Mouse (Mus musculus): ENCODE measurements at regions not wholly inside any gene's neighbourhood (a gene's known extent, or its start where the extent isn't known, plus 50 kb on each side); places are given as distances from the start of the nearest gene placed in this dataset.
"Not testable (repeated sequence)": the region's sequence is repeated elsewhere in the genome, so short reads cannot be mapped to it uniquely, and the experiment has no call there.

DNA sequence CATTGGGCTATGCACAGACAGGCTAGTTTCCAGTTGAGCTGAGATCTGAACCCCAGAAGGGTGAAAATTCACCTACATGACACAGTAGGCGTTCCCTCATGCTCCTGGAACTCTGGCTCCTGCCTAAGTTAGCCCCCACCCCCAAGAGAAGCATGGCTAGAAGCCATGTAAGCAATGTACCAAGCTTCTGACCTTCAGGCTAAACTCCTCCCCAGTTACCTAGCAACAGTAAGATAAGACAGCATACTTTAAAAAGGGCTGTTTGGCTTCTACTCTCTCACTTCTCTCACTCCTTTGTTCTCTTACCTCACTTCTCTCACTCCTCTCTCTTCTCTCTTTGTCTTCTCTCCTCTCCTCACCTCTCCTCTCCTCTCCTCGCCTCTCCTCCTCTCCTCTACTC lies 629.7 kb upstream of the Prmt6 start:
- H3K27me3 ChIP-seq; DNase-seq (ENCODE audit: low read depth, low spot score); POLR2A ChIA-PET; ATAC-seq; CTCF ChIA-PET; in situ Hi-C loops (cut with MboI; ENCODE audit: low pct_unique_long_range_greater_than_20kb): not testable (repeated sequence)

DNA sequence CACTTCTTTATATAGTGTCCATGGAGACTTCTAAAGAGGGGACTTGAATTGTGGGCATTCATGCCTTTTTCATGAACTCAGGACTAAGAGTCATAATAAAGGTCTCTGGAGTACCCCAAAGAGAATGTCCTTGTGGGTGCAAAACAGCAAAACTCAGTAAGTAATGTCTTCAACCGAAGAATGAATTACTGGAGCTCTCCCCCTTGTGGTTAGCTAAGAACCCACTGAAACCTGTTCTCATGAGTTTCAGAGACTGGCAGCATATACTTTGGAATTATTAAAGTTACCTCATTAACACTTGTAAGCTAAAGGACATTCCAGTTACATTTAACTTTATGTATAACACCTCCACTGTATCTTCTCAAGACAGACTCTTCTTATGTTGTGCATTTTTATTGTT lies 615.2 kb upstream of the Prmt6 start:
- POLR2A ChIA-PET, result no interaction called here
- peaks cover 4% of the 10 kb centered on the region for H3K27me3 ChIP-seq
- TF ChIP-seq CTCF (IDR thresholded peaks at IDR 0.05), result no peak
- no peak for DNase-seq (ENCODE audit: low read depth, low spot score)
- in situ Hi-C loops (cut with MboI; ENCODE audit: low pct_unique_long_range_greater_than_20kb), result loop anchor here (10.0 kb wide), 1 partner anchor 1341 kb away; no protein-coding TSS in a partner anchor
- ATAC-seq, result no peak
- CTCF ChIA-PET, result interaction anchor here (1.2 to 2.4 kb wide), 2 partner anchors 10 to 162 kb away, joined by 3 to 6 read pairs; no protein-coding TSS in a partner anchor

DNA sequence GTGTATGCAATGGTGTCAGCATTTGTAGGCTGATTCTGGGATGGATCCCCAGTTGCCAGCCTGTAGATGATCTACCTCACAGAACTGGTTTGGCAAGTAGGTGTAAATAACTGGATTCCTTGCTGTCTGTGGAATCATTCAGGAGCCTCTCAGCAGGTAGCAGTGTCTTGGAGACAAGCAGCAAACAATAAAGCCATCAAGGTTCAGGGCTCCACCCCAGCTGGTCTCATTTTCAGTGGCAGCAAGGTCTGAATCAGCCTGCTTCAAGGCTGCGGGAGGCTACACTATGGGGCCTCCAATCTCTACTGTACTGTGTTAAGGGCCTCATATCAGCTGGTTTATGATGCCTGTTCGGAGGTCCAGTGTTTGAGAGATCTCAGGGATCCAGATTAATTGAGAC lies 596.4 kb upstream of the Prmt6 start:
- CTCF ChIA-PET, result no interaction called here

DNA sequence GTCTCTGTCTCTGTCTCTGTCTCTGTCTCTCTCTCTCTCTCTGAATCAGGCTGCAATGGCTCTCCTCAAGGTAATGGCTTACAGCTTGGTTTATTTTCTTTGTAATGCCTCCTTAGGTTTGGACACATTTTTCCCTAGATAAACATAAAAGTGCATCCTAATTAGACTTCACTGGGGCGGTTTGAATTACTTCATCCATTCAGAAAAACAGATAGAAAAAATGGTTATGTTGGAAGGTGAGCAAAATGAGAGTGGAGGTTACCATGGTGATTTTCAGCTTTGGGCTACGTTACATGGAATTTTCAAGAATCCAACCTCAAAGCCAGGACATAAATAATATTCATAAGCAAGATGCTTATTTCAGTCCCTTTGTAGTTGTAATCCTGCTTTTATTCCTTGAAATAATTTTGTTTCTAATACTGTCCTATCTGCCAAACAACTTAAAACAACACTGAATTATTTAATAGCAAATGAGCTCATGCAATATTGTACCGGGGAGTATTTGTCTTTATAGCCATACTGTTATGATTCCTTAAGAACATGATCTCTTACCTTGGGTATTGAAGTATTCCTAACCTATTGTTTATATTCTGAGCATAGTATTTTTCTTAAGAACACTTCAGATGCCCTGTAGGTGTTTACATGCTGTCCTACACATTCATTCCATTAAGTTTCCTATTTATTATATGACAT lies 570.1 kb upstream of the Prmt6 start:
- H3K27me3 ChIP-seq, result no peaks in the 10 kb centered on the region
- CTCF ChIA-PET, result no interaction called here
- no peak for ATAC-seq
- no peak for DNase-seq (ENCODE audit: low read depth, low spot score)
- POLR2A ChIA-PET, result no interaction called here
- no peak for TF ChIP-seq CTCF (IDR thresholded peaks at IDR 0.05)
- in situ Hi-C loops (cut with MboI; ENCODE audit: low pct_unique_long_range_greater_than_20kb), result no loop called here

More for the DNA sequence above, 596.4 kb upstream of the Prmt6 start:
- no peak for ATAC-seq
- in situ Hi-C loops (cut with MboI; ENCODE audit: low pct_unique_long_range_greater_than_20kb), result no loop called here
- no peak for DNase-seq (ENCODE audit: low read depth, low spot score)
- TF ChIP-seq CTCF (IDR thresholded peaks at IDR 0.05), result no peak
- POLR2A ChIA-PET, result no interaction called here
- peaks cover under 1% of the 10 kb centered on the region for H3K27me3 ChIP-seq

DNA sequence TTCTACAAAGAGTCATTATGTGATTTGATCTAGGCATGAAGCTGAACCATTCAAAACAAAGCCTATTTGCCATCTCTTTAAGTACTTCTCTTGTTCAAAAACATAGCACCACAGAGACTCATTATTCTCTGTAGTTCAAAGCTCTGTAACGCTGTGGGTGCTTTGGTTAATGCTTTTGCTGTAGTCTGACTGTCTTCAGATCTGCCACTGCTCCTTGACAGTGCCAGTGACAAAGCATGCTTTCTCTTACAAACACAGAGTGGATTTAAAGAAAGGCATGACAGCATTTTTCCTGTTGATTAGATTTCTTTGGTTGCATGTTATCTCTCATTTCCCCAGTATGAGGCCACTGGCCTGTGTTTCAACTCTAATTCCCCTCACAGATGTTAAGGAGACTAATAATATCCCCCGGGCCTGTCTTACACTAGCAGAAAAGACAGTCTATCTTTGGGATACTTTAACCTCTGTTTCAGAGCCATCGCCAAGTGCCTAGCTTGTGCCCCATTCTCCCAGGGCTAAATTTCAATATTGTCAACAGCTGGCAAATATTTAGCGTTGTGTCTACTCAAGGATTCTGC lies 538.3 kb upstream of the Prmt6 start:
- TF ChIP-seq CTCF (IDR thresholded peaks at IDR 0.05), result no peak
- no peak for DNase-seq (ENCODE audit: low read depth, low spot score)
- in situ Hi-C loops (cut with MboI; ENCODE audit: low pct_unique_long_range_greater_than_20kb), result no loop called here
- CTCF ChIA-PET, result no interaction called here
- no peak for ATAC-seq
- POLR2A ChIA-PET, result no interaction called here
- no peaks in the 10 kb centered on the region for H3K27me3 ChIP-seq

DNA sequence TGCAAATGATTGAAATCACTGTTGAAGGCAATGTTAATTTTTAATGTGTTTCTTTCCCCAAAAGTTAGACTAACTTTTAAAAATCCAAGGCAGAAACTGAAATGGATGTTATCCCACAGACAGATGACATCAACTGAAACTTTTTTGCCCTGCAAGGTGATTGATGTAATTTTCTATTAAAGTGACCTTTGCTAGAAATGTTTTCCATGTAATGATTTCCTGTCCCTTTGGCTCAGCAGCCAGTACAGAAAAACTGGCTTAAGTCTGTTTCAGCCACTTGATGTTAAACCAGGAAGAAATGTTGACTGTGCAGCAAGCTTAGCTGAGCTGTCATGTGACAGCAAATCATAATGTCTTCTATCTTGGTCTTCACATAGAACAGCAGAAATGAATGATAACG lies 504.5 kb upstream of the Prmt6 start:
- in situ Hi-C loops (cut with MboI; ENCODE audit: low pct_unique_long_range_greater_than_20kb), result no loop called here
- H3K27me3 ChIP-seq, result peaks cover 3% of the 10 kb centered on the region
- ATAC-seq (no peak), DNase-seq (ENCODE audit: low read depth, low spot score) (no peak)
- no peak for TF ChIP-seq CTCF (IDR thresholded peaks at IDR 0.05)
- POLR2A ChIA-PET, result no interaction called here
- CTCF ChIA-PET, result no interaction called here

DNA sequence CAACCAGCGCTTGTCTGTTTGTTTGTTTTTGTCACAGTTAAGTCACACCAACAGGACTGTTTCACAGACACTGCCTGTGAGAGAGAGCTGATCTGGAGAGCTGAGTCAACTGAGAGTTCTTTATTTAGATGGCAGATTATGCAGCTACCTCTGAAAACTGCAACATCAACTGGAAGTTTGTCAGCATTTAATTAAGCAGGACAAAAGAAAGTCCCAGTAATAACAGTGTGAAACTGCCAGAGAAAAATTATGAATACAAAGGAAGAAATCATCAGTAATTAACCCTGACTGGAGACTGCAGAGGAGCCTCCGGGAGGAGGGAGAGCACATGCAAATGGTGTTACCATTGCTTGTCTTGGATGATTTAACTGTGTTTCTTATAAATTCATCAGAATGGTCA lies 495.5 kb upstream of the Prmt6 start:
- ChIA-PET CTCF (interaction anchor here (1.1 kb wide), 1 partner anchor 23 kb away, joined by 3 read pairs; no protein-coding TSS in a partner anchor), POLR2A (no interaction called here)
- no peak for TF ChIP-seq CTCF (IDR thresholded peaks at IDR 0.05)

DNA sequence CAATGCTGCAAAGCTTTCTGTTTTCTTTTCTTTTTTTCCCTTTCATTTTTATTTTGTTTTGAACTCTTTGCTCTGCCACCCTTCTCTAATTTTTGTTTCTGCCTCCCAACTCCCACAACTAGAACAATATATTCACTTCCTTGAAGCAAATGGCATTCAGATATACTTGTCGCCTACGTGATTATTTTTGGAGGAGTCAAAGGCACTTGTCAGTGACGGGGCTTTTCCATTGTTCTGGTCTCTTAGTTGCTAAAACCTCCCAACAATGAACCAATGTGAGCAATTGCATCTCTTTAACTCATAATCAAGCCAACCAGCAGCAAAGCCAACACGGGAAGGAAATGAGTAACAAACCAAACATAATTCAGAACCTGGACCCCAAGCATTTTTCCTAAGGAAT lies 449.3 kb upstream of the Prmt6 start:
- in situ Hi-C loops (cut with MboI; ENCODE audit: low pct_unique_long_range_greater_than_20kb), result no loop called here
- ATAC-seq (no peak), DNase-seq (ENCODE audit: low read depth, low spot score) (no peak)
- CTCF ChIA-PET, result no interaction called here
- H3K27me3 ChIP-seq, result peaks cover 7% of the 10 kb centered on the region
- TF ChIP-seq CTCF (IDR thresholded peaks at IDR 0.05), result no peak
- POLR2A ChIA-PET, result no interaction called here

More for the DNA sequence above, 495.5 kb upstream of the Prmt6 start:
- in situ Hi-C loops (cut with MboI; ENCODE audit: low pct_unique_long_range_greater_than_20kb), result no loop called here
- ATAC-seq (no peak), DNase-seq (ENCODE audit: low read depth, low spot score) (no peak)
- H3K27me3 ChIP-seq, result peaks cover 17% of the 10 kb centered on the region

DNA sequence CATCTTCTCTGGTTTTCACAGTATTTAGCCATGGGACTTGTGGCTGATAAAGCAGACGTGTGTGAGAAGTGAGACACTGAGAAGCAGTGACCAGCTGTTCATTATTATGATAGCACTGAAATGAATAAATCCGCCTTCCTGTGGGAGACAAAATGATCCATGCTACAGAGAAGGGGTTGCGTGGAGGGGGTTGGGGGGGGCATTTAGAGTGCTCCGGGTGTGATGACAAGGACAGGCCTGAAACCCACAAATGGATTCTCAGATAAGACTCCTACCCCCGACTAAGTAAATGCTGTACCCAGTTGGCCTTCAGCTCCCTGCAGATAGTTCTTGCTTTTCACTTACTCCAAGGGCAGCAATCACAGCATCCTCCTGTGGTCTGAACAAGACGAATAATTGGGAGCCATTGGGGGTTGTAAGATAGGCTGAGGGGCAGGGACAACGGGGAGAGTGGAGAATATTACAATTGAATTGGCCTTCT lies 416.8 kb upstream of the Prmt6 start:
- in situ Hi-C loops (cut with MboI; ENCODE audit: low pct_unique_long_range_greater_than_20kb), result no loop called here
- POLR2A ChIA-PET, result no interaction called here
- CTCF ChIA-PET, result no interaction called here
- TF ChIP-seq CTCF (IDR thresholded peaks at IDR 0.05), result no peak
- no peak for DNase-seq (ENCODE audit: low read depth, low spot score)
- peaks cover 7% of the 10 kb centered on the region for H3K27me3 ChIP-seq
- no peak for ATAC-seq

DNA sequence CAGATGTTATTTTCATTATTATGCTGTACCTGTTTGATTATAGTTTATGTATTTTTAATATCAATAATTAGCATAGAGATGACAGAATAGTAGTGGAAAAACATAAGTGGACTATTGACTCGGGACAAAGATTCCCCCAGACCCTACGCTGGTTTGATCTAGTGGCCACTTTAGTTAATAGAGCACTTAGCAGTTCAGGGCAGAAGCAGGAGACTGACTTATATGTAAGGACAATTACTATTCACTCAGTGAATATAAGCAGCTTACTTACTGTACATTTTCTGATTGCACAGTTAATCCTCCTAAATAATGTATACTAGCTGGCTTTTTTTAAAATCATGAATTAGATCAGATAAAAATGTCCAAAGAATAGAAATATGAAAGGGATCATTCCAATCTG lies 416.2 kb upstream of the Prmt6 start:
- in situ Hi-C loops (cut with MboI; ENCODE audit: low pct_unique_long_range_greater_than_20kb), result no loop called here
- ATAC-seq, result no peak
- POLR2A ChIA-PET, result no interaction called here
- peaks cover 7% of the 10 kb centered on the region for H3K27me3 ChIP-seq
- TF ChIP-seq CTCF (IDR thresholded peaks at IDR 0.05), result no peak
- DNase-seq (ENCODE audit: low read depth, low spot score), result no peak
- CTCF ChIA-PET, result no interaction called here

DNA sequence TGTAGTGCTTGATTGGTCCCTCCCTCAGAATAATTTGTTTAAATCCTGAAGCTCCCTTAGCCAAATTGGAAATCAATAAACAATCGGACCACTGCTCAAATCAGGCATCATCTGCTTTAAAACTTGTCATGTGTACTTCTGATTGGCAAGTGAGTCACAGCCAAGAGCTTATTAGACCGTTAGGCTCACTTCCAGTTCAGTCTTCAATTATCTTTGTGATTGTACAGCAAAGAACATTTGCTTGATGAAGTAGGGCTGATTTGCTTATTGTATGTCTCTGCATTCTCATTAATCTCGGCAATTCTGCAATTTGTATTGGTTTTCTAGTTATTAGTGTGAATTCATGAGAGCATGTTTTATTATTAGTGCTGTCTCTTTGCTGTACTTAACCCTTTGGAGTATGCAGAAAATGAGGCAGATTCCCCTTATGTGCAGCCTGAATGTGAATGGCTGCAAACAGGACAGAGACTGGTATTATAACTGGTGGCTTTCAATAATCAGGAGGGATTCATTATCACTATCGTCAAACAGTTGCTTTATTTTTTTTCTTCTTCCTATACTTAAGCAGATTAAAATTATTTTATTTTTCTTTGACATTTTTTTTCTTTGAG lies 406.8 kb upstream of the Prmt6 start:
- H3K27me3 ChIP-seq, result peaks cover 6% of the 10 kb centered on the region
- POLR2A ChIA-PET, result no interaction called here
- ATAC-seq, result no peak
- in situ Hi-C loops (cut with MboI; ENCODE audit: low pct_unique_long_range_greater_than_20kb), result no loop called here
- CTCF ChIA-PET, result no interaction called here
- DNase-seq (ENCODE audit: low read depth, low spot score), result no peak
- no peak for TF ChIP-seq CTCF (IDR thresholded peaks at IDR 0.05)

Data from Patski (cell line).